Mouse (Mus musculus): Measurements from ENCODE around the gene Abcb5. TPM values are rescaled to one million over a fixed set of nuclear protein-coding genes. Genes with fewer than 3 reads are reported as not detected.

Abcb5 gene
- total RNA-seq, 1 experiment from 2014 or later: not detected

DNA sequence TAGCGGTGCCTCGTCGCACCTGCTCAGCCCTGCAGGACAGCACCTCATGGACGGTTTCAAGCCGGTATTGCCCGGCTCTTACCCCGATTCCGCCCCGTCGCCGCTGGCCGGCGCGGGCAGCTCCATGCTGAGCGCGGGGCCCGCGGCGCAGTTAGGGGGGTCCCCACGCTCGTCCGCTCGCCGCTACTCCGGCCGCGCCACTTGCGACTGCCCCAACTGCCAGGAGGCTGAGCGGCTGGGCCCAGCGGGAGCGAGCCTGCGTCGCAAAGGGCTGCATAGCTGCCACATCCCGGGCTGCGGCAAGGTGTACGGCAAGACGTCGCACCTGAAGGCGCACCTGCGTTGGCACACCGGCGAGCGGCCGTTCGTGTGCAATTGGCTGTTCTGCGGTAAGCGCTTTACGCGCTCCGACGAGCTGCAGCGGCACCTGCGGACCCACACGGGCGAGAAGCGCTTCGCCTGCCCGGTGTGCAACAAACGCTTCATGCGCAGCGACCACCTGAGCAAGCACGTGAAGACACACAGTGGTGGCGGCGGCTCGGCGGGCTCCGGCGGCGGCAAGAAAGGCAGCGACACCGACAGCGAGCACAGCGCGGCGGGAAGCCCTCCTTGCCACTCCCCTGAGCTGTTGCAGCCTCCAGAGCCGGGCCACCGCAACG, 116.9 kb downstream of the Abcb5 start:
- no peak for ATAC-seq (replicated peaks; ENCODE audit: insufficient number of reproducible peaks, low FRiP score, low TSS enrichment, poor library complexity, severe bottlenecking)

- no peak for ATAC-seq (replicated peaks; ENCODE audit: insufficient number of reproducible peaks, low FRiP score, low TSS enrichment, poor library complexity, severe bottlenecking)
Observed at GRCm38 (mm10) chr12:118848496-118849202, 117.6 kb downstream of the Abcb5 start.

DNA sequence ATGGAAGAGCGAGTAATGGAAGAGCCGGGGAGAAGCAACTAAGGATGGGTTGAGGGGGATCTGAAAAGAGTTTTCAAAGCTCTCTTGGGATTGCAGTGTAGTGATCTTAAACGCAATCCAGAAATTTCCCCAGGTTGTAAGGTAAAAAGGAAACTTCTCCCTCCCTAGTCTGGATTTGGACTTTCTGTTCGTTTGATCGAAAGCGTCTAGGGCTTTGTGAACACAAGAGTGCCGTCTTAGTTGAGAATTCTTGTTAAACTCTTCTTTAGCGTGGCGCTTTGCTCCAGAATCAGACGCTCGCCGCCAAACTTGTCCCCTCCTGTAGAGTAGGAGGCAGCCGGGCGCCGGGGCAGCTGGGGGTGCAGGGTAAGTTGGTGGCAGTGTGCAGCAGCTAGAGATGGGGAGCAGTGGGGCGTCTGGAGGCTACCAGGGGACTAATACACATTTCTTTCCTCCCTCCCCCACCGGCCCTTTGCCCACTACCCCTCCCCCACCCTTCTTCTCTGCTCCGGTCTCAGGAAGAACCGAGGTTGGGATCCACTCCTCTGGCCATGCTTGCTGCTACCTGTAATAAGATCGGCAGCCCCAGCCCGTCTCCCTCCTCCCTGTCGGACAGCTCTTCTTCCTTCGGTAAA, 118.2 kb downstream of the Abcb5 start:
- no peak; the same call in 1 of the 2 replicates for ATAC-seq (replicated peaks; ENCODE audit: insufficient number of reproducible peaks, low FRiP score, low TSS enrichment, poor library complexity, severe bottlenecking)

- no peak for ATAC-seq (replicated peaks; ENCODE audit: insufficient number of reproducible peaks, low FRiP score, low TSS enrichment, poor library complexity, severe bottlenecking)
Observed at GRCm38 (mm10) chr12:118847381-118847780, 118.8 kb downstream of the Abcb5 start.

DNA sequence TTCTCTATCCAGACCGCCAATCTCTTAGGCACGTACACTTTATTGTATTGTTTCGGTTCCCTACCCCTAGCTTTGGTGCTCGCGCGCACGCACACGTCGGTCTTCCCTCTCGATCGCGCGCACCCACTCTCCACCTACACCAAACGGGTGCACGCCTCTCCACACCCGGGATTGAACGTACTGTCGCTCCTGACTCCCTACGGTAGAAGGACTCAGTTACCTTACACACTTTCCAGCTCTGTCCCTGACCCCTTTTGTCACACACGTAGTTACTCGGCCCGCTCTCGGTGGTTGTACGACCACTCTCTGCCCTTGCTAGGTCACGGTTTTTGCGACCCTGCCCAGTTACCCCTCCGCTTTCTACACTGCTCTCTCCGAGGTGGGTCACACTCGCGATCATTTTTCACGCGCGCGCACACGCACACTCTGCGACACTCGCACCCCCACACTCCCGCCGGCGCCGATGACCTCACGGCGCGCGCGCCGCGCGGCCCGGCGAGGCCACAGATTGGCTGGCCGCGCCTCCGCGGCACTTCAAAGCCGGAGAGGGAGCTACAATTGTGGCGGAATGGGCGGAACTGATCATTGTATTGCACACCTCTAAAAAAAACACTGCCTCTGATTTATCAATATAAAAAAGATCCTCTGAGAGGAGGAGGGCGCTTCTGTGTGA, 119.4 kb downstream of the Abcb5 start:
- no peak; the same call in 1 of the 2 replicates for ATAC-seq (replicated peaks; ENCODE audit: insufficient number of reproducible peaks, low FRiP score, low TSS enrichment, poor library complexity, severe bottlenecking)

GRCm38 (mm10) chr12:118846221-118846620, 120.0 kb downstream of the Abcb5 start, which contains the start of gene Sp8:
TSS of gene Sp8 (plus strand) at chr12:118846329.
- ATAC-seq (replicated peaks; ENCODE audit: insufficient number of reproducible peaks, low FRiP score, low TSS enrichment, poor library complexity, severe bottlenecking): no peak

- ATAC-seq (replicated peaks; ENCODE audit: insufficient number of reproducible peaks, low FRiP score, low TSS enrichment, poor library complexity, severe bottlenecking): no peak
Observed at GRCm38 (mm10) chr12:118845351-118845750, 120.9 kb downstream of the Abcb5 start.

GRCm38 (mm10) chr12:118844841-118845240, 121.4 kb downstream of the Abcb5 start:
- no peak for ATAC-seq (replicated peaks; ENCODE audit: insufficient number of reproducible peaks, low FRiP score, low TSS enrichment, poor library complexity, severe bottlenecking)

DNA sequence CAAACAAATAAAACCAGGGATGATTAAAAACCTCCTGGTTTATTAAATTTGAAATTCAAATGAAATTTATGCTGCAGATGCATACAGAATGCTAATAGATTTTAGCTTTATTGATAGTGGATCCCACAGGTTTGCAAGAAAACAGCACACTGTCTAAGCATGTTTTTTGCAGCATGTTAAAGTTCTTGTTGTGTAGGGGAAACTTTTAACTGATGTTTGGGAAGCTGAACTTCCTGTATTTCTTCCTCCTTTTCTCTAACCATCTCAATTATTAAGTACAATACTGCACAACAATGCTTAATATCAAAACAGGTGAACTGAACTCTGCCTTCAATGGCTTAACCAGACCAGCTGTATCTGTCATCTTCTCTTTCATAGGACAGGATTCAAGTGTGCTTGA, 122.1 kb downstream of the Abcb5 start:
- no peak for ATAC-seq (replicated peaks; ENCODE audit: insufficient number of reproducible peaks, low FRiP score, low TSS enrichment, poor library complexity, severe bottlenecking)

- ATAC-seq (replicated peaks; ENCODE audit: insufficient number of reproducible peaks, low FRiP score, low TSS enrichment, poor library complexity, severe bottlenecking): no peak
Observed at GRCm38 (mm10) chr12:118842671-118843411, 123.4 kb downstream of the Abcb5 start.

- no peak for ATAC-seq (replicated peaks; ENCODE audit: insufficient number of reproducible peaks, low FRiP score, low TSS enrichment, poor library complexity, severe bottlenecking)
Observed at GRCm38 (mm10) chr12:118841971-118842550, 124.2 kb downstream of the Abcb5 start.

DNA sequence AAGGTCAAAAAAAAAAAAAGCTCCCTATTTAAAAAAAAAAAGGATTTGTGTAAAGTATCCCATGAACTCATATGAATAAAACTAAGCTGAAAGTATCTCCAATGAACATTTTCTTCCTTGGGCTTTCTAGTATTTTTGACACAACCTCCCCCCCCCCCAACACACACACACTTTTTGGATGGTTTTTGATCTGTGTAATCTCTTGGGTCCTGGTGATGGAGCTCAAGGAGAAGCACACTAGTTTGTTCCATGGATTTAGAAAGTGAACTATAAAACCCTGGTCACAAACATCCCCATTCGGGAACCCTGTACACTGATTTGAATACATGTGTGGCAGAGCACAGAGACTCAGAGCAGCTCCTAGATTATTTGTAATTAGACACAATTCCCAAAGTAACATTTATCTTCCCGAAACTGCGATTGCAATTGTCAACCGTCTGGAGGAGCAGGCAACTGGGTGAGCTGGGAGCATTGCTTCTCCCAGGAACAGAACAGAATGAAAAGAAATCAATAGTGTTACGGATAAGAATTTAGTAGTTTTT, 124.8 kb downstream of the Abcb5 start:
- no peak for ATAC-seq (replicated peaks; ENCODE audit: insufficient number of reproducible peaks, low FRiP score, low TSS enrichment, poor library complexity, severe bottlenecking)

DNA sequence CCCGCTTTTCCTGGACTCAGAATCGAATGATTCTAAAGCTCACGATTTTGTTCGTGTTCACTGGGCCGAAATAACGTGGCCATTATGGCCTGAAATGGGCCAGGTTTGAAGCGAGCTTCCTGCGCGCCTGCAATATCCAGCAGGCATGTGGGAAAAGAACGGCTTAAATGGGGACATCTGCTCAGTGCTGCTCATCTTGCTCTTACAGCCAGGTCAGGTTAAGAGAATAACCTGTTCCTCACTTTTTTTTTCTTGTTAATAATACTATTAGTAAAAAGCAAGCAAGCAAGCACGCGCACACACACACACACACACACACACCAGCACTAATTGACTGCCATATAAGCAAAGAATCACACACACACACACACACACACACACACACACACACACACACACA, 125.4 kb downstream of the Abcb5 start:
- ATAC-seq (replicated peaks; ENCODE audit: insufficient number of reproducible peaks, low FRiP score, low TSS enrichment, poor library complexity, severe bottlenecking): no peak

DNA sequence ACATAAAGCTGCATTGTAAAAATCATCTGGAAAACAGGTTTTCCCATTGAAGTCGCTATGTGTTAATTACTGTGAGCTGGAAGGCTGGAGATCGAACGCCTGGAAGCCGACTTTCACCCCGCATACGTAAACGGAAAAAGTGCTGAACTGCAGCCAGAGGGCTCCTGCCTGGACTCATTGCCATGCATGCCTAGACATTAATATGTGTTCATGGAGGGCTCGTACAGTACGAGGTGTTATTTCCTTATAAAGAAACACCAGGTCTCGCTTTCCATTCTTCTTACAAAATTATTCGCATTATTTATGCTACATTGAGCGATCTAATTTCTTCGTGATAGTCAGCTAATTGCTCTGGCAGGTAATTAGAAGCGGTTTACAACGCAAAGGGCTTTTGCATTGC, 125.9 kb downstream of the Abcb5 start:
- ATAC-seq (replicated peaks; ENCODE audit: insufficient number of reproducible peaks, low FRiP score, low TSS enrichment, poor library complexity, severe bottlenecking): no peak

- ATAC-seq (replicated peaks; ENCODE audit: insufficient number of reproducible peaks, low FRiP score, low TSS enrichment, poor library complexity, severe bottlenecking): no peak
Observed at GRCm38 (mm10) chr12:118839398-118839797, 126.8 kb downstream of the Abcb5 start.

GRCm38 (mm10) chr12:118838260-118838659, 128.0 kb downstream of the Abcb5 start:
- ATAC-seq (replicated peaks; ENCODE audit: insufficient number of reproducible peaks, low FRiP score, low TSS enrichment, poor library complexity, severe bottlenecking): no peak

GRCm38 (mm10) chr12:118837361-118837760, 128.9 kb downstream of the Abcb5 start:
- no peak for ATAC-seq (replicated peaks; ENCODE audit: insufficient number of reproducible peaks, low FRiP score, low TSS enrichment, poor library complexity, severe bottlenecking)

Data from monocyte, adult 5-6 weeks (primary cell).